Mouse (Mus musculus): ENCODE data around the gene Ssr1.

Ssr1 gene

GRCm38 (mm10) chr13:37980346-37980745 lies 13.7 kb downstream of the Ssr1 start:
- DNase-seq (ENCODE audit: low spot score in 2 of 2): no peak

GRCm38 (mm10) chr13:37979506-37979905 lies 14.5 kb downstream of the Ssr1 start:
- DNase-seq (ENCODE audit: low spot score in 2 of 2): no peak

GRCm38 (mm10) chr13:37974731-37975130 lies 19.3 kb downstream of the Ssr1 start:
- no peak for DNase-seq (ENCODE audit: low spot score in 2 of 2)

DNA sequence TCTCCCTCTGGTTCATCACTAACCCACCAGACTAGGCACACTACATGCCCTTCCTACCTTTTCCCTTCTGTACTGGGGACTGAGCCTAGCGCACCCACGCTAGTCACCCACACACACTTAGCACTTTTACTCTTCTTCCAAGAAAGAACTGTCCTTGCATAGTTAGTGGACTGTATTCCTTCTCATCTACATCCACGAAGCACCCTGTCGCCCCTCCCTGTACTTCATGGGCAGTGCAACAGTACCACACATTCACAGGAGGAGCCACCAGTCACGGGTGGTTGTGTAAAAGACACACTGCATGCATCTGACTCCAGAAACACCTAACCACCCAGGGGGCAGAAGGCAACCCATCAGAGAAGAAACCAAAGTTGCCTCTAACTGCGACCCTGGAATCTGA lies 20.0 kb downstream of the Ssr1 start:
- DNase-seq (ENCODE audit: low spot score in 2 of 2): no peak

DNA sequence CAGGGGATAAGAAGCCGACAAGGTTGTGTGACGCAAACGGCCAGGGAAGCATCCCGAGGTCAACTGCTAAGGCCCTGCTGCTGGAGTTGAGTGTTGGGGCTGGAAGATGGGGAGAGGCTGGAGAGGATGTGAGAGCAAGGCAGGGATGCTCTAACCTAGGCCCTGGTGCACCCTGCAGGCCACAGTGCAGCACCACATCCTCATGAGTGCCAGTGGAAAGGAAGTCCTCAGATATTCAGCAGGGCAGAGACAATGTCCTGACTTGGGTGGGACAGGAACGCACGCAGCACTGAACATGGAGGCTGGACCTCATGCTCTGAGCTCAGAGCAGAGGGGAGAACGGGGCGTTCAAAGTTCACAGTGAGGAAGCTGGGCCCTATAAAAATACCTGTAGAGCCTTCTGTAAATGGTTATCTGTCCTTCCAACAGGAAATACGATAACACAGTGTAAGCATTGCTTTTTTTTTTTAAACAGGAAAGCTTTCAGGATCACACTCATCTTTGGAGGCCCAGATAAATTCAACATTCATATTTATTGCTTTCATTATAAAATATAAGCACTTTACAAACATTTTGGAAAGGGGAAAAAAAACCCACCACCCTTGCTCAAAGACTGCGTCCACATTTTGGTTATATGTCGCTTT lies 23.0 kb downstream of the Ssr1 start:
- no peak for DNase-seq (ENCODE audit: low spot score in 2 of 2)

GRCm38 (mm10) chr13:37969988-37970387 lies 24.0 kb downstream of the Ssr1 start:
- DNase-seq (ENCODE audit: low spot score in 2 of 2): no peak

DNA sequence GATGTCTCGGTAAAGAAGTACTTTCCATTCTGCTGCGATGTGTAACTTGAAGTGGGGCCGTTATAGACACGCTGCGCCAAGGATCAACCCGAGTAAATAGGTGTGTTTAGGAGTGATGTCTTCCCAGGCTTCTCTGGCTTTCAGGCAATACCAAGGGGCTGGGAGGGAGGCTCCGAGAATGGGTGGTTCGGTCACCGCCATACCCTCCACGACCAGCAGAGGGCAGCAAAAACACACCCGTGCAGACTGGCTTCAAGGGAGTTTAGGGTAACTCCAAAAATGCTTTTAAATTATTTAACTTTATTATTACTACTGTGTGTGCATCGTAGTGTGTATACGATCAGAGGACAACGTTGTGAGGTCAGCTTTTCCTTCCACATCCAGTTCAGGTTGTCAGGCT lies 24.7 kb downstream of the Ssr1 start:
- DNase-seq (ENCODE audit: low spot score in 2 of 2): peak in 1 of 2 experiments; percentile 93

- no peak for DNase-seq (ENCODE audit: low spot score in 2 of 2)
Measured at GRCm38 (mm10) chr13:37967565-37967964, 26.5 kb downstream of the Ssr1 start.

DNA sequence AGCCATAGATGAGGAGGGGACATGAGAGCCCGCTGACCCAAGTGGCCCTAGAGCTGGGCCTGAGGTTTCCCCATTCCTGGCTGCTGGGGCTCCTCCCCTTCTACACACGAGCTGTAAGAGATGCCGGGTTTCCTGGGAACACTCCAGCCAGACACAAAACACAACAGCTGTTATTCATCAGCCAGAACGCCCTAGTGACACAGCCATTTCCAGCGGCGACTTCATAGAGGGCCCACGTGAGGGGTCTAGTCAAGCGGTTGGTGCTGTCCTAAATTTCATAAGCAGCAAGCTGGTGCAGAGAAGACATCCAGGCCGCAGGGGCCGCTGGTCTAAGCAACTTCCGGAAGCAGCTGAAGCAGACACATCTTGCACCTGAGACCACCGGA lies 27.0 kb downstream of the Ssr1 start:
- DNase-seq (ENCODE audit: low spot score in 2 of 2): no peak

DNA sequence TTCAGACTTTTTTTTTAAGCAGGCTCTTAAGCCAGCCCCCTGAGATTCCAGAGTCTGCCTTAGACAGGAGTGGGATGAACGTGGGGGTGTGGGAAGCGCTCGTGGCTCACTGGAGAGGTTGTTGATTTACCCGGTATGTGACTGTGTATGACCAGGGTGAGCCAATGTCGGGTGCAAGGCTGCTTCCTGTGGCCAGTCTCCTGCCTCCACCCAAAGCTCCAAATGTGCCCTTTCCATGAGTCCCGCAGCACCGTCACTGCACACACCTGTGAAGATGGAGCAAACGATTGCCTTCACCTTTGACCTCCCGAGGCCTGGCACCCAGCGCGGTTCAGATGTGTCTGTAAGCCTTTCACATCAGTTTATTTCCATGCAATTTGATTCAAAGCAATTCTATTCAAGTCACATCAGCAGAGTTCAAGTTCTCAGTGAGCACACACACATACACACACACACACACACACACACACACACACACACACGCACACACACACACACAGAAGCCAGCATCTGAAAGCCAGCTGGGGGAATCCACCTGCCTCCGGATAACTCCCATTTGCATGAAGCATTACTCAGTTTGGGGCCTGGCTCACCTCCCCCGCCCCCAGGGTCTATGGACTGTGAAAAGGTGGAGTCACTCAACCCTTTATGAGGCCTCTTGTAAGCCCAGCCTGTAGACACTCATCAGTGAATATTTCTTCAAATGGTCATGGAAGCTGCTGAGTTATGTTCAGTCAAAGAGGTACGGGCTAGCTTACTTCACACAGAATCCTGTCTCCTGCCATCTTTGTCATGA lies 27.6 kb downstream of the Ssr1 start:
- DNase-seq (ENCODE audit: low spot score in 2 of 2): no peak

GRCm38 (mm10) chr13:37965126-37965914 lies 28.7 kb downstream of the Ssr1 start:
- no peak for DNase-seq (ENCODE audit: low spot score in 2 of 2)

- no peak for DNase-seq (ENCODE audit: low spot score in 2 of 2)
Measured at GRCm38 (mm10) chr13:37964128-37965087, 29.6 kb downstream of the Ssr1 start.

- peak in 1 of 2 experiments; percentile 82 for DNase-seq (ENCODE audit: low spot score in 2 of 2)
Measured at GRCm38 (mm10) chr13:37963354-37964007, 30.5 kb downstream of the Ssr1 start.

GRCm38 (mm10) chr13:37962541-37962940 lies 31.5 kb downstream of the Ssr1 start:
- no peak for DNase-seq (ENCODE audit: low spot score in 2 of 2)

DNA sequence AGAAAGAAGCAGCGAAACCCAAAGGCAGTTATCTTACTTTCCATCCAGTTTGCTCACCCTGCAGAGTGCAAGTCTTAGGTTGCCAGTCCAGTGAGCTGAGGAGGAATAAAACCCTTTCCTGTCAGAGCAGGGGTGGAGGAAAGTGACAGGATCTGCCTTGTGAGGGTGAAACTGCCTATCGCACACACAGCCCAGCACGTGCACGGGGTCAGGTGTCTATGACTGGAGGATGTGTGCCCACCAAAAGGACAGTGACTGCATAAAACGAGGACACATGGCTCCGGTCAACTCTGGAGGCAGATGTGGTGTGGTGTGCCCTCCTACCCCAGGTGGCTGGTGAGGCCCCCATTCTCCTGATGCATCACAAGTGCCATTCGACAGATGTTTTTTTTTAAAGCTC lies 34.1 kb downstream of the Ssr1 start:
- DNase-seq (ENCODE audit: low spot score in 2 of 2): no peak

DNA sequence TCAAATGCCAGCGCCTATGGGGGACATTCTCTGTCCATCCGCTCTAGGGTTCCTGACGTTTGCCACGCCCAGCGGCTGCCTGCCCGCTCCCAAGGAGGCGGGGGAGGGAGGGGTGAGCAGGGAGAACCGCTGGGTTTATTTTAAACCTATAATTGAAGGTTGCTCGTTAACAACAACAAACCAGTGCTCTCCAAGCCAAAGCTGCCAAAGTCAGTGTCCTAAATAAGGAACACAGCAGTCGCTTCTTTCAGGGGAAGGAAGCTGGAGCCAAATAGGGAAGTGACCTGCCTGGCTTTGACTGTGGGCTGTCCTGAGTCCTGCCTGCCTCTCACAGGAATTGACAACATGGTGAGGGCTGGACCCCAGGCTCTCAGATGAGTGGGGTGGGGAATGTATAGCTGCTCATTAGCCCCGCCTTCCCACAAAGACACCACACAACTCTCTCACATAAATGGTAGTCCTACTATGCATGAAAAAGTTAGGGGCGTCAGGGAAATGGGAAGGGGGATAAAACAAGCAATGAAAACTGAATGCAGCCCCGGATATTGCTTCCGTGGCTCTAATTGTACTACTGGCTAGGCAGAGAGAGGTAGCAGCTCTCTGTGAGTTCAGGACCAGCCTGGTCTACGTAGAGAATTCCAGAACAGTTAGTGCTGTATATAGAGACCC lies 34.6 kb downstream of the Ssr1 start:
- DNase-seq (ENCODE audit: low spot score in 2 of 2): no peak

DNA sequence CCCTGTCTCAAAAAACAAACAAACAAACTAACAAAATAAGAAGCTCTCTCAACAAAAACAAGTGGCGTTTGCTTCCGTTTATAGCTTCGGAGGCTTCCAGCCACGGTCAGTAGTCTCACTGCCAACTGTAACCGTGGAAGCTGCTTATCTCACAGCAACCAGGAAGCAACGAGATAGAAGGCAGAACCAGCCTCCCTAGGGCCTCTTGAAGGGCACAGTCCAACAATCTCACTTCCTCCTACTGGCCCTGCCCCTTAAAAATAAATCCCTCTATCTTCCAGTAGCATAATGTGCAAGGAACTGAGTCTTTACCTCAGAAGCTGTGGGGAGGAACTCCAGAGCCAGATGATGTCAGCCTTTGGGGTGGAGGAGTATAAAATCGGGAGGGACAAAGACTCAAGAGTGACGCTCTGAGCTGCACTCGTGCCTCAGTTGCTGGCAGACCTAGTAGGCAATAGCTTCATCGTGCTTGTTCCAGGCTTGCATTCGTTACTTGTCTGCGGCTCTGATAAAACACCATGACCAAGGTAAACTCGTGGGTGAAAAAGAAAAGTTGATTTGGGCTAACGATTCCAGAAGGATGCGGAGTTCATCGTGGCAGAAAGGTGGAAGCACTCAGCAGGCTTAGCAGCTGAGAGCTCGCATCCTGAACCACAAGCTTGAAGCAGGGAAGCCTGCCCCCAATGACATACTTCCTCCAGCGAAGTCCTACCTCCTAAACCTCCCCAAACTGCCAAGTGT lies 35.3 kb downstream of the Ssr1 start:
- no peak for DNase-seq (ENCODE audit: low spot score in 2 of 2)

GRCm38 (mm10) chr13:37954318-37954717 lies 39.7 kb downstream of the Ssr1 start:
- no peak for DNase-seq (ENCODE audit: low spot score in 2 of 2)

DNA sequence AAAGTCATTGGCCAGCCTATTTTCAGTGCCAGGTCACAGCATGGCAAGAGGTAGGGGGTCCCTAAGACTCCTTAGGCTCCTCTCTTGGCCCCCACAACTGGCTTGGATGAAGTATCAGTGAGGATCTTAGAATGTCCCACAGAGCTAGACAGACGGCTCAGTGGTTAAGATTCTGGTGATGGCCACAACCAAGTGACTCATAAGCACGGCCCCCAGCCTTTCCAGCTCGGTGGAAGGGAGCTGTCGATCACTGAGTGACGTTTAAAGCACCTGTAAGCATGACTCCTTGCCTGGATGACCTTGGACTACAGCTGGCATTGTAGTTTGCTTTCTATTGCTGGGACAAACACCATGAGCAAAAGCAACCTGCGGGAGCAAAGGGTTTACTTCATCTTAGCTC lies 41.0 kb downstream of the Ssr1 start:
- DNase-seq (ENCODE audit: low spot score in 2 of 2): no peak

GRCm38 (mm10) chr13:37946734-37947133 lies 47.3 kb downstream of the Ssr1 start:
- peak in 1 of 2 experiments; percentile 87 for DNase-seq (ENCODE audit: low spot score in 2 of 2)
